Mouse (Mus musculus) brain, embryonic 14.5 days (tissue): Measurements from ENCODE around the gene Fam122c.

Source experiments
- CTCF ChIP-seq: fragments of 200-500 bp; IDR thresholded peaks from 2 replicates; pipeline ENCODE4 v1.5.1; 2012; ENCODE audit warnings: inconsistent platforms, mild to moderate bottlenecking, moderate library complexity, borderline replicate concordance; ENCODE audit not compliant: insufficient read depth, insufficient read length; ENCODE audit errors: extremely low read depth
- POLR2A ChIP-seq: fragments of 200-500 bp; IDR thresholded peaks from 2 replicates; pipeline ENCODE4 v1.6.1; 2012; ENCODE audit warnings: mild to moderate bottlenecking, inconsistent platforms, borderline replicate concordance; ENCODE audit not compliant: poor library complexity, insufficient read depth, insufficient read length, severe bottlenecking; ENCODE audit errors: extremely low read depth

DNA sequence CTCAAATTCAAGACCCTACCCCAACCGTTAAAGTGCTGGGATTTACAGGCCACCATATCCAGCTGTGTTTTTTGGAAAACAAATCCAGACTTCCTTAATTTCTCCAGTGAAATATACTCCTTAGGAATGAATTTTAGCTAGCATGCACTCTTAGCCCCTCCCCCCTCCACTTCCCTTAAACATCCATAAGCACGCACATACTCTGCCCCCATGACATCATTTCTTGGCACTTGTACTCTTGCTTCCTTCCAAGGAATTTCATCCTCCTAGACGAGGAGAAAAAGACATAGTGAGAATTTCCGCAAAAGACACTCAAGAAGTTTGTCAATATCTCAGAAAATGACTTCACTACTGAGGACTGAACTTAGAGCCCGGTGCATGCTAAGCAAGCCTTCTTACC, 14.7 kb downstream of the Fam122c start:
- no peak for TF ChIP-seq CTCF
- no peak for TF ChIP-seq POLR2A
